Mouse (Mus musculus) right cerebral cortex, postnatal 4 days (tissue): ENCODE data around the gene Vps53.
A peak's percentile ranks its signal among the peaks of the same experiment; 100 is the strongest.

Experiments used
- DNase-seq: peaks from one replicate; pipeline ENCODE4 v3.0.0-alpha.2; 2022

Vps53 gene

DNA sequence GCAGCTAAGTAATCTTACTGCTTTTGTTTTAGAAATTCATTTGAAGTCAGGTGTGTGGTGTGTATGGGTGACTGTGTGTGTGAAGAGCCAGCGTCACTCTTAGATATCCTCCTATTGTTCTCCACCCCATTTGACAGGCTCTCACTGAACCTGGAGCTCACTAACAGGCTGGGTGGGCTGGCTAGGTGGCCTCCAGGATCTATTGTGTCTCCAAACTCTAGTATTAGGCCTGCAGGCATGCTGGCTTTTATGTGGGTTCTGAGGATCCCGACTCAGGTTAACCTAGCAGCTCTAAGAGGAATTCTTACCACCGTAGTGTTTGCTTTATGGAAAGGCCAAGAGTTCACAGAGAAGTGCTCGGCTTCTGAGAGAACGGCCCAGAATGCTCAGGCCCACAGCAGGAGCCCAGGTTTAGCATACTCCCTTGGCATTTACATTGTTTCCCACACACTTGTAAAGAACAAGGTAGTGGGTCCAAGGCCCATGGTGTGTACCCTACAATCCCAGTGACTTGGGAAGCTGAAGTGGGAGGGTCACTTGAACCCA is 128.4 kb downstream of the Vps53 start:
- no peak for DNase-seq

DNA sequence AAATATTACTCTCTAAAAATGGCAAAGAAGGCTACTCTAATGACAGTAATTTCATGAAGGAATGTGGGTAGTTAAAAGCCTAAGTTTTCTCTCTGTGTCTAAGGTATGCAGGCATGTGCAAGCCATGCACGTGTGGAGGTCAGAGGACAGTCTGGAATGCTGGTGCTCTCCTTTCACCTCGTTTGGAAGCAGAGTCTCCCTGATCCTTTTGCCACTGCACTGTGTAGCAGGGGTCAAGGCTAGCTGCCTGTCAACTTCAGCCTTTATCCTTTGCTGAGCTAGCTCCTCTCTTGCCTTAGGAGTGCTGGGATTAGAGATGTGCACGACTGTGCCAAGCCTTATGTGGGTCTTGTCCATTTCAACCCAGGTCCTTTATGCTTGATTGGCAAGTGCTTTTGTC is 128.9 kb downstream of the Vps53 start:
- DNase-seq, result no peak

DNA sequence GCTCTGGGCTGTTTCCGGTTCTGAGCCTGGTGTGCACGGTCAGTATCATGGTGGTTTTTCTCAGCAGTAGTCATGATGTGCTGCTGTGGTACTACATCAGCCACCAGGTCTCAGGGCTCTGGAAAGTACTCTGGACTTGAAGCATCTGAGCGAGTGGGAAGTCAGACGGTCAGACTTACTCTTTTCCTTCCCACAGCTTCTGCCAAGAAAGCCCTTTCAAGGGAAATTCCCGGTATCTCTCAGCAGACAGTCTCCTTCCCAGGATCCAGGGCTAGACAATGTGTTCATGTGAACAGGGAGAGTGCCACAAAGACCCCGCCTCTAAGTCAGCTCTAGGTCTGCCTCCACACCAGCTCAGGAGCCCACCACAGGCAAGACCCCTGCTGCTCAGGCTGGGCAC is 134.1 kb downstream of the Vps53 start:
- DNase-seq, result no peak

DNA sequence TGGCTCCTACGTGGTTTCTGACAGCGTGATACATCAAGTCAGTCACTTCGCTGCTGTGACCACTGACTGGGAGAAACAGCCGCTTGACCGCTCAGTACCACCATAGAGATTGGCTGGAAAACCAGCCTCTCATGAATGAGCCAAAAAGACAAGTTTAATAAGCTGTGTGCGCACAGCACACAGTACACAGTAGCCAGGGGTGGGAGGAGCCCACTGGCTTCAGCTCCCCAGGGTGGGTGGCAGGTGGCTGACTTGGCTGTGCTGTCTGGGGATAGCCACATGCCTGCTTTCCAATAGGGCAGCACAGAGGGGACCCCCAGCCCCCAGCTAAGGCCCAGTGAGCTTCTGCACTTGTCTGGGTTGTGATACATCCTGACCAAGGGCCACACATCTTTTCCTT is 135.0 kb downstream of the Vps53 start:
- DNase-seq, result no peak

DNA sequence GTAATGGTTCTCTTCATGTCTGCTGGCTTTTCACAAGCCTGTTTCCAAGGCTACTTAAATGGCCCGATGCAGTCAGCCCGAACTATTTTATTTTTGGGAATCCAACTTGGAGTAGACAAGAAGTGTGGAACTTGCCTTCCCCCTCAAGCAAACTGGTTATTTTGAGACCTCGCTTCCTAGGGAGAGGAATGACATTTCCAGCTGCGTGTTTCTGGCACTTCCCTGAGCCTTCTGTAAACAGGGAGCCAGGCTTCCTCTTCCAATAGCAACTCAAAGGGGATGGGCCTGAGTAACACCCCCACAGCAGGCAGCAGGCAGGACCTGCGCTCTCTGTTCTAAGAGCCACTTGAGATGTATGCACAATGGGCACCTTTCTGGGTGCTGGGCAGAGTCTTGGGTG is 136.6 kb downstream of the Vps53 start:
- peak; percentile 29 for DNase-seq

DNA sequence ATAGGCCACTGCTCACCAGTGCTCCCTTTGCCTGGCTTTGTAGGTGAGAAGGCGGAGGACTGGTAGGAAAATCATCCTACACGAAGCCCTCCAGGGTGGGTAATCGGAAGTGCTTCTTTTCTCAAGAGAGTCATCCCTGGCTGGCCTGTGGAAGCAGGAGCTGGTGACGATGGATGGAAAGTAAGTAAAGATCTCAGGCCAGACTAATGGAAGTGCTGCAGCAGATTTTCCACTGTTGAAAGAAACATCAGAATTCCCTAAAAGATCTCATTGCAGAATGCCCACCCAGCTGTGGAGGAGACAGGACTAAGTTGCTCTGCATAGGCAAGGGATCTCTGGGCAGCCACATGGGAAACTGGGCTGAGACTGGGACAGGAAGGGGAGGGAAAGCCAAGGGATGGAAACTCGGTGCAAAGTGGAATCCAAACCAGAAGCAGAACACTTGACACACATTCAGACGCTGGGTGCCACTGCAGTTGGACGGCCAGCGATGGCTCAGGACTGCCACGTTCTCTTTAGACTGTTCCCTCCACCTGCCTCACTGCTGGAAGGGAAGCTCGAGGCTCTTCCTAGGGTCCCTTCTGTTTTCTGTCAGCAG is 137.3 kb downstream of the Vps53 start:
- no peak for DNase-seq

DNA sequence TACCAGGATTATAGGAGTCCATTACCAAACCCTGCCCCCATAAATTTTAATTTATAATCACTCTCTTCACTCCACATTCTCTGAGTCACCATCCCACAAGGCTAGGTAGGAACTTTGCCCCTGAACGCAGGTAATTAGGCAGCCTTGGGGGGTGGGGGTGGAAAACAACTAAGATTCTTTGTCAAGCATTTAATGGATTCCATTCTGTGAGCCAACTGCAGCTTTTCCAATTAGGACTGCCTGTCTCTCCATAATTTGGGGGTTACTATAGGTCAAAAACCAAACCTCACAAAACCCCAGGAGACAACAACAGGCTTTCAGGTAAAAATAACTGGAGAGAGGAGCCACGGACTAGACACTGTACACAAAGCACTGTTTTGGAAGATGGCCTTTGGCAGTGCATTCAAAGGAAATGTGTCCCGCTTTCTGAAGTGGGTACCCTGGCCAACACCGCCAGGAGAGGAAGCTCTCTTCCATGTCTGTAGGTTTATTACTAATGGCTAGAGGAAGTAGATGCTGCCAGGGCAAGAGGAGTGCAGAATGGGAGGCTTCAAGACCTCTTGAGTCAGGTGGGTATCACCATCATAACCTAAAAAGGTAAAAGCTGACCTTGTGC is 138.6 kb downstream of the Vps53 start:
- DNase-seq, result no peak

DNA sequence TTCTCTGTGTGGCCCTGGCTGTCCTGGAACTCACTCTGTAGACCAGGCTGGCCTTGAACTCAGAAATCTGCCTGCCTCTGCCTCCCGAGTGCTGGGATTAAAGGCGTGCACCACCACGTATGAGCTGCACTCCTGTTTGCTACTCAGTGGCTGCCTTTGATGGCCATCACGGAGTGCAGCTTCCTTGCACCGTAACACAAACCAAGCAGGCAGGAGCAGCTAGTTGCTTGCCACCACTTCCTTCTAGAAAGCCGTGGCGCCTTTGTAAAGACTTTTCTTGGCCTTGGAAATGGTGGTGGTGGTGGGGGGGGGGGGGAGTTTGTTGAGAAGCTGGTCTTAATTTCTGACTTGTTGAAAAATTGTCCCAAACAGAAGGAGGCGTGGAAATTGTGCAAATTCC is 139.3 kb downstream of the Vps53 start:
- no peak for DNase-seq

DNA sequence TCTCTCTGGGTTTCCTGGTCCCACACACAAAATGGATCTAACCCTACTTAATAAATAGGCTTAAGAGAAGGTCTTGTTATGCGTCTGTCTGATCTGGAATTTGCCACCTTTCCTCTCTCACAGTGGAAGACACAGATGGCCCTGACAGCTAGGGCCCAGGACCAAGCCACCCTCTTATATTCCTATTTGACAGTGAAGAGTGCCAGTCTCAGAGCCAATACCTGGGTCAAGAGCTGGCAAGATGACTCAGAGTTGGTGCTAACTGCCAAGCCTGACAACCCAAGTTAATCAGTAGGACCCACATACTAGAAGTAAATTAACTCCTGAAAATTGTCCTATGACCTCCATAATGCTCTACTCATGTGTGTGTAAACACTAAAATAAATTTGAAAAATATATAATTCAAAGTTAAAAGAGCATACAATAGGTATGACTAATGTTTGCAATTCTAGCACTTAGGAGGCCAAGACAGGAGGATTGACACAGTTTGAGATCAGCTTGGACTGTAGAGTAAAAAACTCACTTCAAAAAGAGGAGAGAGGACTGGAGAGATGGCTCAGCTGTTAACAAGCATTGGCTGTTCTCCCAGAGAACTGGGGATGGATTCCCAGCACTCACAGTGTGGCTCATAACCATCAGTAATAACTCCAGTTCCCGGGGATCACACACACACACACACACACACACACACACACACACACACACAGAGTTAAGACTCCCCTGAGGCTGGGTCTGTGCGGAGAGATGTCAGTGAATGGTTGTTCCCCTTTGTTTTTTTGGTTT is 140.0 kb downstream of the Vps53 start:
- no peak for DNase-seq

DNA sequence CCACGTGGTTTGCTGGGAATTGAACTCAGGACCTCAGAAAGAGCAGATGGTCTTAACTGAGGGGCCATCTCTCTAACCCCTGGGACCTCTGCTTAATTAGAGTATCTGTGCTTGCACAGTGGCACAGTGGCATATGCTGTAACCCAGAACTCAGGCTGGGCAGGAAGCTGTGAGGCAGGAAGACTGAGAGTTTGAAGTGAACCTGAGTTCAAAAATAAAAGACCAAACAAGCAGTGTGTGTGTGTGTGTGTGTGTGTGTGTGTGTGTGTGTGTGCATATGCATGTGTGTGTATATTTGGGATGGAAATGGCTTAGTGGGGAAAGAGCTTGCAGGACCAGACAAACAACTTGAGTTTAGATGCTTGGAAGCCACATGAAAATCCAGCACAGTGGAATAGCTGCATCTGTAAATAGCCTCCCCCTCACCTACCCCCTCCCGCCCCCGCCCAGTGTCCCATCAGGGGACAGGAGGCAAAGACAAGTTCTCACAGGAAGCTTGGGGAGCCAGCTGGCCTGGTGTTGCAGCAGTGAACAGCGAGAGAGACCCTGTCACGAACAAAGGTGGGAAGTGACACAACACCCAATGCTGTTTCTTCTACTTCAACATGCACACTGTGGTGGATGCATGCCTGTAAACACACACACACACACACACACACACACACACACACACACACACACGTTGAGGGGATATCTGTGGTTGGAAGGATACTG is 141.7 kb downstream of the Vps53 start:
- no peak for DNase-seq

DNA sequence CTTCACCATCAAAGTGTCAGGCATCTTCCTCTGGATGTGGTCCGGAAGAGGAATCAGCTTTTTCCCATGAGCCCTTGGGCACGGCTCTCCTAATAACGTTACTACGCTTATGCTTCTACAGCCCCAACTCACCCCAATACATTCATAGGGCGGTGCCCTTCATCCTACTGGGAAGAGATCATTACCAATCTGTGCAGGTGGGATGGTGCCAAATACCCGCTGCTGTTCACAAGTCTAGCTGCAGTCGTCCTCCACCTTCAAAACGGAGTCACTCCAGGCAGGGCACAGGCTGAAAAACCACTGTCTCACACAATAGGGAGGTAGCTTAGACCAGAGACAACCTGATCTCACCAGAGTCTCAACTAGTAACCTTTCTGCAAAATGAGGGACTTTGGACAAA is 144.3 kb downstream of the Vps53 start:
- DNase-seq, result no peak

DNA sequence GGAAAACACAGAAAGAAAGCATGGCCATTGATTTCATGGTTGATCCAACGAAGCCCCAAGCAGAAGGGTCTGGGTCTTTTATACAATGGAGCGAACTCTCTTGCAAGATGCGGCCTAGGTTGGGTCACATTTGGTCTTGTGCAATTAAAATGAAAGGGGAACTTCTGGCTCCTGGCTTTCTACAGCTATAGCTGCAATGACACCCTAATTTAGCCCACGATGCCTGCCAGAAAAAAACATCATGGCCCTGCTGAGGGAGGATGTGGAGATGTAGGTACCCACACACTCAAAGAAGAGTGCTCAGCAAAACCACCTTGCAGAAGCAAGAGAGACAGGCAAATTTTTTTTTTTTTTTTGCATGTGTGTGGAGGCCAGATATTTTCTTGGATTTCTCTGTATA is 145.6 kb downstream of the Vps53 start:
- DNase-seq, result no peak

DNA sequence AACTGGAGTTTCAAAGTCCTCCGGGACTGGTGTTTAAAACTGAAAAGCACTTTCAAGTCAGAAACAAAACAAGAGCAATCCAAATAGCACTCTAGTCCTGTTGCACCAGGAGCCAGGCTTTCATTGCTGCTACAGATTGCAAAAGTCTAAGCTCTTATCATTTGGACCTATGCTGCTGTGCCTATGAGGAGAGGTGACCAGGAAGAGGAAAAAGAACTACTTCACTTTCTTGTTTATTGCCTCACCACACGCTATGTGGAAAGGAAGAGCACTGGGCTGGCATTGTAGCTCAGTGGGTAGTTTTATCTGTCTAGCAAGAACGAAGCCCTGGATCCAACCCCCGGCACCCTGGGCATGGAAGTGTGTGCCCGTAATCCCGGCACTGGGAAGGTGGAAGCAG is 146.1 kb downstream of the Vps53 start:
- no peak for DNase-seq

DNA sequence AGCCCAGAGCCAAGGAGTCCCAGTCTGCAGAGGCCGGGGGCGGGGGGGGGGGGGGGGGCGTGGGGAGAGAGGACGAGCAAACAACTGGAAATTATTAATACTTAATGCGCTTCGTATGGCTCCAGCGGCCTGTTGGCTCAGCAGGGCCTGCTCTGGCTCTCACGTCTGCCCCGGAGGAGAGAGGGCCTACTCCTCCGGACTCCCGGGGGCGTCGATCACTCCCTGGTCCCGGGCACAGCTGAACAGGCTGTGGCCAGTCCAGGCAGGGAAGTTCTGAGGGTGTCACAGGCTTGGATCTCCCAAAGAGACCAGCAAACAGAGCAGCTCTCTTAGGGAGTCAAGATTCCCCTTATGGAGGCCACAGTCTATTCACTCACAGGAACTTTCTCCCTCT is 151.4 kb downstream of the Vps53 start:
- no peak for DNase-seq

DNA sequence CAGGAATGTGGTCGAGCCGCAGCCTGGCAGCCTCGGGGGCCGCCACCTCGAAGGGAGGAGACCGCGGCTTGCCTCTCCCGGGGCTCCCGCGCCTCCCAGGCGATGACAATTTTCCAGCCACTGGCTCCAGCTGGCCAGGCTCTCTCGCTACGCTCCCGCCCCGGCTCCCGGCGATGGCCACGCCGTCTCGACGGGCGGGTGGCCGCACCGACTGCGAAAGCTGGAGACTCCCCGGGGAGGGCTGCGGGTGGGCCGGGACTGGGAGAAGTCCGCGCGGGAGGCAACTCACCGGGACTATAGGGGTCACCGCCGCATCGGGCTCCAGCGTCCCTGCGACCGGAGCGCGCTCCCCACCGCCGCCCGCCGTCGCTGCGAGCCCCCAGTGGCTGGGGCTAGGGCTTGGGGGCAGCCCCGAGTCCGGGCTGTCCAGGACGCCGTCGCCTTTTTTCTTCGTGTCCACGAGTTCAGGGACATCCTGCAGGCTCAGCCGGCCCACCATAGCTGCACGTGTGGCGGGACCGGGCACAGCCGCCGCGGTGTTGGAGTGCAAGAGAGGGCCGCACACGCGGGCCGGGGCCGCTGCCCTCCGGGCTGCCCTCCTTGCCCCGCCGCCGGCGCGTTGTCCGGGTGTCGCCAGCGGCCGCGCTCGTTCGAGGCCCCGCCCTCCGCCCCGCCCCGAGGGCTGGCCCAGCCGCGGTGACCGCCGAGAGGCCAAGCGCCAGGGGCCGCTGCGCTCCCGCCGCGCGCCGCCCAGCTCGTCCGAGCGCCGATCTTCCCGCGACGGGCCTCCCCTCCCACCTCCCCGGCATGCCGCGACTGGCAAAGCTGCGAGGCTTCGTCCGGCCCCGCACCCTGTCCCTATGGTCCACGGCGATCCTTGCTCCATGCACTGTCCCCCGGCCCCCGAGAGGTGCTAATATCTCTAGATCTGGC is 152.0 kb downstream of the Vps53 start, which contains the start of gene Rflnb:
Gene Rflnb, minus strand, starts transcription at position 644 of the 933 bp plus-strand sequence.
- peak; percentile 72 for DNase-seq

DNA sequence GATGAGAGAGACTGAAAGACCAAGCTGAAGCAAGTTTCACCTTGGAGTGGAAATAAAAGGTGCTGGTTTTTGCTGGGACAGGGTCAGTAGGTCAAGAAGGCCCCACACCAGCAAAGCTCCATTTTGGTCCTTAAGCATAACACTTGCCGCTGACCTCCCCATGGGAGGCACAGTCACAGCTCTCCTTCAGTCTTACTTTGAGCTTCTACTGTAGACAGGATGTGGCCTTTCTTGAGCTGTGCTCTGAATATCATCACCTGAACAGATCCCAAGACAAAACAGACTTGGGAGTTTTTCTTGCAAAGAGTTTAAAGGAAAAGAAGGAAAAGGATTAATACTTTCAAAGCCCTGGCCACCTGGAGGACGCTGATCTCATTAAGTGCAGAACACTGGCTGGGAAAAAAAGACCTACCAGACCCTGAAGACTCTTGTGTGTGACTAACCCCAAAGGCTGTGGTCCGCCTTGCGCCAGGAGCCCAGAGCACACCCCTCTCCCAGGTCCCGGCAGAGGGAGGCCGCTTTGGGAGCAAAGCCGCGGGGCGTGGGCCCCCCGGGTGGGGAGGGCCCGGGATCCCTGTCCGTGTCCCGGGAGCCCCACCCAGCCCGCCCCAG is 152.8 kb downstream of the Vps53 start:
- no peak for DNase-seq

DNA sequence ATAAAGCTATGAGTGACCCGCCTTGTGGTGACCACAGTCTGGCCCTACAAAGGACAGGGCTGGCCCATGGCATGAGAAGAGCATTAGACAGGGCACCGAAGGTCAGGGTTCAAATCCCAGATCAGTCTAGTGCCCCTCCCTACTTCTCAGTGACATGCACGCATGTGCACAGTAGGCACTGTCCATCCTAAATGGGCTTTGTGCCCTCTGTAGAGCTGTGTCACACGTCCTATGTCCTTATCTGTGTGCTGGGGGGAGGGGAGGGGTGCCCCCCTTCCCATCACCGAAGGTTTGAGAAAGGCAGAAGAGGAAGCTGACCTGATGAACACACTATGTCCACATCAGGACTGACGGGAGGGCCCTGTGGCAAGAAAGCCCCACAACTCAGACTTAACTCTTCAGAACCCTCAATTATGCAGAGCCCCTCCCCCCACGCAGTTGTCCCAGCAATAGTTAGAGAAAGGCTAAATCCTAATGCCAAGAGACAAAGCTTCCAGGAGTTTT is 154.3 kb downstream of the Vps53 start:
- DNase-seq, result no peak

DNA sequence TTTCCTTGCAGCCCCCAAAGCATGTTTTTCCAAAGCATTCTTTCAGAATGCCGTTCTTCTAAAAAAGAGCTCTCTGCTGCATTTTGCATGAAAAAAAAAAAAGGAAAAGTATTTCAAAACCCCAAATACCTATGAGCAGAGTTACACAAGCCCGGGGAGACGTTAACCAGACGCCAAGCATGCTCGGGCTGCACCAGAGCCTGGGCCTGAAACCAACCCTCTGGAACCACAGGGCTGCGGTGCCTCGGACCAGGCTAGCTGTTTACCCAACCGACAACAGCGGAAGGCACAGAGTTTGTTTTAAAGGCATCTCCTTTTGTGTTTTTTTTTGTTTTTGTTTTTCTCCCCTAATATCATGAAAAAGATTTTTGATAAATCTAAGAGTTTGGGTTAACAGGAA is 158.5 kb downstream of the Vps53 start:
- no peak for DNase-seq

DNA sequence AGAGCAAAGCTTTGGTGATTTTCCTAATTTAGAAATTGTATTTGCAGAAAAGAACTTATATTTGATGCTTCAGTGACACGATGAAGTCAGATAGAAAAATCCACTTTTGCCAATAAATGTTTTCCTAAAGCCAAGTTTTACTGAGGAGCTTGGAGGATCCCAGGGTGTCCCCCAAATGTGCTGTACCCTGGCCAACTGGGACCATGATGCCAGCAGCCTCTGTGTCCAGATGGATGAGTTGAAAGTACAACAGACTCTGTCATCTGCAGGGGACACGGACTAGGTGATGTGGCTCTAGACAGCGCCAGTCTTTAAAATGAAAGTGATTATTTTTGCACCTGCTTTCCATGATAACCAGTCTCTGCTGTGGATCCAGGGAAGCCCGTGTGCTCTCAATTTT is 159.6 kb downstream of the Vps53 start:
- no peak for DNase-seq

DNA sequence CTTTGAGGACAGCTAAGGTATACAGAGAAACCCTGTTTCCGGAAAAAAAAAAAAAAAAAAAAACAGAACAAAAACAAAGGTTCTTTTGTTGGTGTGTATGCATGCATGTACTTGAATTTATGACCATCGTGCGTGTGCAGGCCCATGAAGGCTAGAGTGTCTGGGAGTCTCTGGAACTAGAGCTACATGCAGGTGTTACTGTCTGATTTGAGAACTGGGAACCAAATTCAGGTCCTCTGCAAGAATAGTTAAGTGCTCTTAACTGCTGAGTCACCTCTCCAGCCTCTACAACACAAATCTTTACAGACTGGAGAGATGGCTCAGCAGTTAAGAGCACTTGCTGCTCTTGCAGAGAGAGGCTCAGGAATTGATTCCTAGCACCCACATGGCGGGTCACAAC is 163.6 kb downstream of the Vps53 start:
- DNase-seq, result no peak

DNA sequence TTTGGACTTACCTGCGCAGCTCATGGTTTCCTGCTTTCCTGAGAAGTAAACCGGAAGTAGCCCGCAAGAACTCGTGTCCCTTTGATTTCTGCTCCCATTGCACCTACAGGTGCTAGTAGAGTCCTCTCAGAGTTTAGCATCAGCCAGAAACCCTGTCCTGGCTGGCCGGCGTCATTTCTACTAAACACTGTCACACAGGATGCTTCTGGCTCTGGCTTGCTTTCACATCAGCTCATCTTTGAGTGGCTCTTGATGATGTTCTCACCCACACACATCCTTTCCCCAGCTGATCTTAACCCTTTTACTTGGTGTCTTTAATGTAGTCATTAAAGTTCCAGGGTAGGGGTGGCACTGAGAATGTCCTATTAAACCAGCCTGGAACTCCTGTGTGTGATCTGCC is 164.2 kb downstream of the Vps53 start:
- DNase-seq, result no peak
